ENCODE assay signal across 12 mouse cellular contexts in the genomic region with DNA sequence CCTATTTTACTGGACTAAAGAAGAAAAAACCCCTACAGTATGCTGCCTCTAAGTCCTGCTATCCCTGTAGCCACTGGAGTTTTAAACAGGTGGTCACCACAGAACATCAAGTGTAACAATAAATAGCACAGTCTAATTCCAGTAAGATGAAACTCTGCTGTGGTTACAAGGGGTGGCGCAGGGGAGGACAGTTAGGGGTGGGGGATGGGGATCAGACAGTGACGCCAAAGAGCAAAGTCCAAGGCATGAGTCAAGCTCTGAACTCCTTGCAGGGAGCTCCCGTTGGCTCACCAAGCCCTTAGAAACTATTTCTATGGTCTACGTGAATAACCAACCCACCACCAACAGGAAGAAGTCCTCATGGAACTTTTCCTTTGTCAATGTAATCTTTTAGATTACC.
DNase-seq lines count a peak whose midpoint lies in the region; ATAC-seq and TF ChIP-seq lines count a peak whose summit lies in the region.
"Had no signal": no experiment of that assay in that cellular context is flagged by ENCODE, and none has a peak within 500 bp of the region (broad histone marks: within the 10 kb centered on the region; RNA-seq: fewer than 3 reads in every experiment).

No protein-coding gene starts in this region.

- H3K79me2 ChIP-seq in myocyte (ENCODE audit: control insufficient read depth, insufficient read depth), result peaks cover 21% of the 10 kb centered on the region

- intact Hi-C loops in left cerebral cortex, postnatal 10 days (cut with DNase I), result no loop called here

- H3K9ac ChIP-seq in heart, embryonic 12.5 days, result no peak overlapping the region
- no peak overlapping the region for H3K9ac ChIP-seq in midbrain, embryonic 15.5 days
- no peak overlapping the region for H3K9ac ChIP-seq in forebrain, embryonic 13.5 days

- H3K4me1 ChIP-seq in heart, embryonic 12.5 days (replicated peaks), result peaks cover 15% of the 10 kb centered on the region
- no peaks in the 10 kb centered on the region for H3K4me1 ChIP-seq in midbrain, embryonic 15.5 days
- no peaks in the 10 kb centered on the region for H3K4me1 ChIP-seq in forebrain, embryonic 13.5 days

- no peak for ATAC-seq in heart, embryonic 12.5 days (ENCODE audit: insufficient number of reproducible peaks, low FRiP score)
- no peak for ATAC-seq in midbrain, embryonic 15.5 days (replicated peaks)
- ATAC-seq in forebrain, embryonic 13.5 days, result no peak

- no peak overlapping the region for H3ac ChIP-seq in myocyte (ENCODE audit: control insufficient read depth, insufficient read length)

- DNase-seq in heart, adult 11 months, result peak; percentile 84
- peak; percentile 34 for DNase-seq in A20 (ENCODE audit: low read depth, low spot score)
- peak; percentile 65 to 72 for DNase-seq in kidney, adult 8-10 months
- no peak for DNase-seq in left cerebral cortex, postnatal 10 days (ENCODE audit: extremely low spot score in 1 of 2, low spot score in 2 of 2)
- DNase-seq: adrenal gland, postnatal 36 days; cerebellum, adult 11-12 months; lung, adult 2 months; retina, postnatal 1 day had no signal

- no peak overlapping the region for H3K4me2 ChIP-seq in heart, embryonic 12.5 days
- H3K4me2 ChIP-seq in myocyte (ENCODE audit: low read depth), result peak overlapping the region; percentile 20
- no peak overlapping the region for H3K4me2 ChIP-seq in midbrain, embryonic 15.5 days
- H3K4me2 ChIP-seq in forebrain, embryonic 13.5 days, result no peak overlapping the region

- 25% methylated on average over 4 of the region's 4 CpGs for WGBS in heart, embryonic 12.5 days
- 73% methylated on average over 4 of the region's 4 CpGs for WGBS in midbrain, embryonic 15.5 days
- 79% methylated on average over 4 of the region's 4 CpGs for WGBS in forebrain, embryonic 13.5 days

- H3K9me3 ChIP-seq in heart, embryonic 12.5 days (replicated peaks), result peaks cover 7% of the 10 kb centered on the region; the same call in 1 of the 2 replicates
- H3K9me3 ChIP-seq in midbrain, embryonic 15.5 days, result no peaks in the 10 kb centered on the region
- H3K9me3 ChIP-seq in forebrain, embryonic 13.5 days (replicated peaks), result no peaks in the 10 kb centered on the region

- no peak overlapping the region for H3K27ac ChIP-seq in heart, embryonic 12.5 days (ENCODE audit: poor library complexity, severe bottlenecking)
- no peak overlapping the region for H3K27ac ChIP-seq in midbrain, embryonic 15.5 days
- no peak overlapping the region for H3K27ac ChIP-seq in forebrain, embryonic 13.5 days

- H3K36me3 ChIP-seq in heart, embryonic 12.5 days, result peaks cover 6% of the 10 kb centered on the region; the same call in 1 of the 2 replicates
- H3K36me3 ChIP-seq in myocyte (ENCODE audit: control insufficient read depth, insufficient read depth), result no peaks in the 10 kb centered on the region
- no peaks in the 10 kb centered on the region for H3K36me3 ChIP-seq in midbrain, embryonic 15.5 days (replicated peaks)
- no peaks in the 10 kb centered on the region for H3K36me3 ChIP-seq in forebrain, embryonic 13.5 days (ENCODE audit: poor library complexity, severe bottlenecking)

- no peak overlapping the region for H3K4me3 ChIP-seq in heart, embryonic 12.5 days
- H3K4me3 ChIP-seq in myocyte, result no peak overlapping the region
- H3K4me3 ChIP-seq in midbrain, embryonic 15.5 days, result no peak overlapping the region
- no peak overlapping the region for H3K4me3 ChIP-seq in forebrain, embryonic 13.5 days

- no peaks in the 10 kb centered on the region for H3K27me3 ChIP-seq in heart, embryonic 12.5 days (replicated peaks)
- H3K27me3 ChIP-seq in myocyte (ENCODE audit: control insufficient read depth, insufficient read depth, insufficient read length), result no peaks in the 10 kb centered on the region
- H3K27me3 ChIP-seq in midbrain, embryonic 15.5 days (replicated peaks), result no peaks in the 10 kb centered on the region
- H3K27me3 ChIP-seq in forebrain, embryonic 13.5 days, result no peaks in the 10 kb centered on the region

- no peak for TF ChIP-seq POLR2A in myocyte (IDR thresholded peaks at IDR 0.05; ENCODE audit: insufficient read length, low read depth)

TF ChIP-seq in myocyte, 11 proteins besides CTCF, POLR2A, EP300 and RAD21:
- peak; percentile 62 for TF ChIP-seq TCF12 (IDR thresholded peaks at IDR 0.05; ENCODE audit: insufficient read depth, poor library complexity, severe bottlenecking)
- TF ChIP-seq TCF3 (IDR thresholded peaks at IDR 0.05; ENCODE audit: insufficient read length, low read depth), result peak; percentile 51
- TF ChIP-seq E2F4 (IDR thresholded peaks at IDR 0.05; ENCODE audit: insufficient read depth), result no peak
- peak; percentile 8 to 77 (median 49) for TF ChIP-seq MYOD1 (IDR thresholded peaks at IDR 0.05; ENCODE audit: control insufficient read depth in 1 of 3, insufficient read length in 2 of 3, low read depth in 2 of 3)
- peak in 2 of 3 experiments; percentile 37 to 54 for TF ChIP-seq MYOG (IDR thresholded peaks at IDR 0.05; ENCODE audit: control insufficient read depth in 1 of 3, insufficient read depth in 1 of 3, insufficient read length in 2 of 3, low read depth in 2 of 3)

Comparison
In these comparisons a context has a peak if more than half of its experiments do, and no peak if none do; other contexts are left out.
1. DNase-seq: peak in heart, adult 11 months (single experiment), A20 (single experiment) and kidney, adult 8-10 months (2 of 2); none in left cerebral cortex, postnatal 10 days (0 of 2).